Mouse (Mus musculus) midbrain, postnatal 0 days (tissue): ENCODE results near the gene Exosc5. TPM values are rescaled to one million over a fixed set of nuclear protein-coding genes. Genes with fewer than 3 reads are reported as not detected.
A peak's percentile ranks its signal among the peaks of the same experiment; 100 is the strongest.

Experiments
- ATAC-seq: fragments of 200-750 bp; cut with Nextera tagmentation; 2 replicates; pipeline ENCODE4 v1.8.0; 2017; ENCODE audit warnings: moderate number of reproducible peaks, mild to moderate bottlenecking, moderate TSS enrichment, moderate library complexity; ENCODE audit not compliant: low FRiP score
- DNase-seq: peaks from one replicate; pipeline ENCODE4 v3.0.0-alpha.2; 2015; ENCODE audit warnings: low spot score
- H3K27ac ChIP-seq: fragments of 300-500 bp; sonication (generic); 2 replicates; pipeline ENCODE4 v1.5.1; 2014; ENCODE audit warnings: low read depth, mild to moderate bottlenecking, low read length, mixed read lengths
- H3K27me3 ChIP-seq: fragments of 300-500 bp; sonication (generic); 2 replicates; pipeline ENCODE4 v1.6.1; 2014; ENCODE audit warnings: low read length, control low read depth, mixed read lengths; ENCODE audit not compliant: insufficient read depth
- H3K36me3 ChIP-seq: fragments of 300-500 bp; sonication (generic); 2 replicates; pipeline ENCODE4 v1.6.1; 2014; ENCODE audit warnings: low read length, control low read depth, mixed read lengths; ENCODE audit not compliant: insufficient read depth
- H3K4me1 ChIP-seq: fragments of 300-500 bp; sonication (generic); 2 replicates; pipeline ENCODE4 v1.6.1; 2014; ENCODE audit warnings: mild to moderate bottlenecking, control low read depth, antibody characterized with exemption, low read length, mixed read lengths; ENCODE audit not compliant: insufficient read depth
- H3K4me2 ChIP-seq: fragments of 300-500 bp; sonication (generic); 2 replicates; pipeline ENCODE4 v1.6.1; 2014; ENCODE audit warnings: low read depth, mild to moderate bottlenecking, low read length, mixed read lengths; ENCODE audit not compliant: poor library complexity, severe bottlenecking
- H3K4me3 ChIP-seq: fragments of 300-500 bp; sonication (generic); 2 replicates; pipeline ENCODE4 v1.5.1; 2014; ENCODE audit warnings: low read depth, mild to moderate bottlenecking, low read length, moderate library complexity
- H3K9ac ChIP-seq: fragments of 300-500 bp; sonication (generic); replicated peaks from 2 replicates; pipeline ENCODE4 v1.6.1; 2014; ENCODE audit warnings: mild to moderate bottlenecking, low read length, moderate library complexity, mixed read lengths; ENCODE audit not compliant: poor library complexity, severe bottlenecking
- H3K9me3 ChIP-seq: fragments of 300-500 bp; sonication (generic); 2 replicates; pipeline ENCODE4 v1.6.1; 2016; ENCODE audit warnings: low read length, control low read depth
- CTCF ChIP-seq: IDR thresholded peaks from 2 replicates; pipeline ENCODE4 v1.5.1; 2016; ENCODE audit warnings: antibody characterized with exemption, mild to moderate bottlenecking
- WGBS: fragments of 180-500 bp; shearing (Covaris S2); extraction: QIAGEN DNeasy Blood & Tissue Kit; methylation state at CpG from one replicate; pipeline ENCODE4 v1.1.7; 2014; 5-methylcytosine and 5-hydroxymethylcytosine counted together
- polyA plus RNA-seq: library from polyadenylated mRNA; unstranded; fragments of >200 nt; fragmentation: Nextera tagmentation; extraction: Ambion mirVana; gene quantifications from 2 replicates; pipeline ENCODE4 v1.2.1, GENCODE M21; 2015
- total RNA-seq: library from RNA; depleted of rRNA; stranded (reverse); fragments of >200 nt; gene quantifications from 2 replicates; pipeline ENCODE4 v1.2.3, GENCODE M21; 2014

Exosc5 gene
- total and polyA plus RNA-seq, 2 experiments from 2014 or later, result 27.3 to 29.4 TPM

- Histone ChIP-seq H3K36me3 (peaks cover 33% of the 10 kb centered on the region), H3K4me3 (no peak overlapping the region), H3K27me3 (no peaks in the 10 kb centered on the region), H3K4me2 (peak overlapping the region; percentile 2; the same call in 1 of the 2 replicates), H3K9me3 (no peaks in the 10 kb centered on the region), H3K9ac (peak overlapping the region; percentile 24; the same call in 1 of the 2 replicates), H3K4me1 (peaks cover 8% of the 10 kb centered on the region; the same call in 1 of the 2 replicates), H3K27ac (no peak overlapping the region)
- ATAC-seq, result no peak
- no peak for TF ChIP-seq CTCF
- 0% methylated on average over 2 of the region's 7 CpGs for WGBS
- no peak for DNase-seq
These were observed 51.7 kb downstream of the Exosc5 start for GRCm38 (mm10) chr7:25710519-25711130.

GRCm38 (mm10) chr7:25711165-25711564 lies 52.2 kb downstream of the Exosc5 start:
- H3K27ac ChIP-seq, result no peak overlapping the region
- no peak overlapping the region for H3K4me3 ChIP-seq
- TF ChIP-seq CTCF, result no peak
- no peak overlapping the region for H3K9ac ChIP-seq
- peaks cover 8% of the 10 kb centered on the region; the same call in 1 of the 2 replicates for H3K4me1 ChIP-seq
- H3K36me3 ChIP-seq, result peaks cover 39% of the 10 kb centered on the region
- H3K27me3 ChIP-seq, result no peaks in the 10 kb centered on the region
- ATAC-seq, result no peak
- DNase-seq, result no peak
- no peaks in the 10 kb centered on the region for H3K9me3 ChIP-seq
- WGBS, result 67% methylated on average over 5 of the region's 5 CpGs
- no peak overlapping the region for H3K4me2 ChIP-seq

GRCm38 (mm10) chr7:25711731-25712197 lies 52.8 kb downstream of the Exosc5 start:
- Histone ChIP-seq H3K4me2 (no peak overlapping the region), H3K36me3 (peaks cover 40% of the 10 kb centered on the region), H3K27me3 (no peaks in the 10 kb centered on the region), H3K9me3 (no peaks in the 10 kb centered on the region), H3K4me3 (no peak overlapping the region), H3K9ac (no peak overlapping the region), H3K4me1 (peaks cover 8% of the 10 kb centered on the region; the same call in 1 of the 2 replicates), H3K27ac (no peak overlapping the region)
- WGBS, result 42% methylated on average over 7 of the region's 7 CpGs
- no peak for TF ChIP-seq CTCF
- ATAC-seq (no peak), DNase-seq (no peak)

GRCm38 (mm10) chr7:25712801-25713200 lies 53.8 kb downstream of the Exosc5 start:
- WGBS, result 90% methylated on average over 9 of the region's 9 CpGs

GRCm38 (mm10) chr7:25714581-25714980 lies 55.6 kb downstream of the Exosc5 start:
- Histone ChIP-seq H3K27ac (no peak overlapping the region), H3K4me3 (no peak overlapping the region), H3K4me1 (peaks cover 18% of the 10 kb centered on the region; the same call in 1 of the 2 replicates), H3K4me2 (no peak overlapping the region), H3K9me3 (no peaks in the 10 kb centered on the region), H3K27me3 (no peaks in the 10 kb centered on the region), H3K9ac (no peak overlapping the region), H3K36me3 (peaks cover 42% of the 10 kb centered on the region)
- ATAC-seq (no peak), DNase-seq (no peak)
- WGBS, result 94% methylated on average over 8 of the region's 8 CpGs
- no peak for TF ChIP-seq CTCF

More at GRCm38 (mm10) chr7:25712801-25713200, 53.8 kb downstream of the Exosc5 start:
- TF ChIP-seq CTCF, result no peak
- Histone ChIP-seq H3K9ac (no peak overlapping the region), H3K27me3 (no peaks in the 10 kb centered on the region), H3K4me3 (no peak overlapping the region), H3K4me1 (peaks cover 11% of the 10 kb centered on the region; the same call in 1 of the 2 replicates), H3K36me3 (peaks cover 42% of the 10 kb centered on the region), H3K9me3 (no peaks in the 10 kb centered on the region), H3K4me2 (no peak overlapping the region), H3K27ac (no peak overlapping the region)
- ATAC-seq (no peak), DNase-seq (no peak)

DNA sequence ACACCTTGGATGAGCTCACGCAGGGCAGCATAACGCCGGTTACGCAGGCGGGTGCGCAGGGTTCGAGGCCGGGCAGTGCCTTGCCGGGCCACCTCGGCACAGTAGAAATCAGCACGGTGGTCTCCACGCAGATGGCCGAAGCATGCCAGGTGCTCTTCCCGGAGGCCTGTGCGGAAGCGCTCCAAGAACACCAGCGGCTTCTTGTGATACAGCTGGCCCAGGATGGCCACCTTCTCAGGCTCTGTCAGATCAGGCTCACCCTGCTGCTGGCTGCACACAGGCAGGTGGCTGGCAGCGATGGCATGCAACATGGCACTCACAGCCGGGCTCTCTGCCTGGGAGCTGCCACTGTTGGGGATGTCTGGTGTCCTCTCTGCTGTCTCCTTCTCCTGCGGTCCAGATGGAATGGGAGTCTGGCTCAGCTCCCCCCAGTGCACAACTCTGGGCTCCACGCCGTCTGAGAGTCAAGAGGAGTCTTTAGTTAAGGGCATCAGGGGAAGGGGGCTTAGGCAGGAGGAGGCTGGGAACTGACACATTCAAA lies 56.8 kb downstream of the Exosc5 start:
- H3K27me3 ChIP-seq, result no peaks in the 10 kb centered on the region
- ATAC-seq (no peak), DNase-seq (no peak)
- H3K4me3 ChIP-seq, result no peak overlapping the region
- TF ChIP-seq CTCF, result no peak
- H3K36me3 ChIP-seq, result peaks cover 46% of the 10 kb centered on the region
- H3K9me3 ChIP-seq, result no peaks in the 10 kb centered on the region
- H3K4me2 ChIP-seq, result no peak overlapping the region
- peaks cover 10% of the 10 kb centered on the region; the same call in 1 of the 2 replicates for H3K4me1 ChIP-seq
- 95% methylated on average over 22 of the region's 22 CpGs for WGBS
- no peak overlapping the region for H3K27ac ChIP-seq
- H3K9ac ChIP-seq, result no peak overlapping the region
